Mouse (Mus musculus): ENCODE measurements at regions not wholly inside any gene's neighbourhood (a gene's known extent, or its start where the extent isn't known, plus 50 kb on each side); places are given as distances from the start of the nearest gene placed in this dataset.
A peak's percentile ranks its signal among the peaks of the same experiment; 100 is the strongest.
"Not testable (repeated sequence)": the region's sequence is repeated elsewhere in the genome, so short reads cannot be mapped to it uniquely, and the experiment has no call there.

GRCm38 (mm10) chr6:3911284-3911683 lies 77.4 kb downstream of the Tfpi2 start:
- no peak for DNase-seq (ENCODE audit: low spot score in 2 of 2)

GRCm38 (mm10) chr6:3904704-3905103 lies 84.0 kb downstream of the Tfpi2 start:
- no peak for DNase-seq (ENCODE audit: low spot score in 2 of 2)

DNA sequence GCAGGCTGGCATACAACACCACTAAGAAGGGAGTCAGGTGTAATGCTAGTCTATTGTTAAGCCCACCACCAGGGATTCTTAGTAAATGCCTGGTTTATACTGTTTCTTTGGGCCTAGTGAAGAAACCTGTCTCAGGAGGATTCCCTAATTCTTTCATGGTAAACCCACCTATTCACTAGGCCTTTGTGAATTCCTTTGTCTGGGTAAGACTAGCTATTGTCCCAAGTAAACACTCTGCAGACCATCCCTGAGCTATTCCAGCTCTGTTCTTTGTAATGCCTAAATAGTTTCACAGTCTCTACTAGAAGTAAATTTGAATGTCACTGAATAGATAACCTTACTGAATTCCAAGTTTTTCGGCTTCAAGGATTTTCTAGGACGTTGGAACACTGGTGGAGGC lies 111.3 kb upstream of the Calcr start:
- DNase-seq (ENCODE audit: low spot score in 2 of 2) = not testable (repeated sequence)

DNA sequence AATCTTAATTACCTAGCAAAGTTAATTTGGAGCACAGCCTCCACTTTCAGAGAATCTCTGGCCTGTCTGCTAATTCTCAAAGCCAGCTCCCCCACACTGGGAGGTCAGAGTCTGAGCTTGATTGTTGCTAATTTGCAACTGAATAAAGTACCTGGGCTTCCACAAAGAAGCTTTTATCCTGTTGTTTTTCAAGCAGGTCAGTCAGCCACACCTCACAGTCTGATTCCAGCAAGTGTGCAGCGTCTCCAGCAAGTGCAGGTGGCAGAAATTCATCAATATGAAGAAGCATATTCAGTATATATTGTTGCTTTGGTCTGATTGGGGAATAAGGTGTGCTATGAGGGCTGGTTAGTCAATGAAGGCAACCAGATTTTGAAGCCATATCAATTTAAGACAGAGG lies 110.3 kb upstream of the Calcr start:
- DNase-seq (ENCODE audit: low spot score in 2 of 2) = not testable (repeated sequence)

- peak; percentile 4 to 14 for DNase-seq (ENCODE audit: low spot score in 2 of 2)
These were observed 96.5 kb upstream of the Calcr start for GRCm38 (mm10) chr6:3861046-3861445.

- no peak for DNase-seq (ENCODE audit: low spot score in 2 of 2)
These were observed 96.1 kb upstream of the Calcr start for GRCm38 (mm10) chr6:3860587-3860975.

GRCm38 (mm10) chr6:3859942-3860586 lies 95.5 kb upstream of the Calcr start:
- no peak for DNase-seq (ENCODE audit: low spot score in 2 of 2)

DNA sequence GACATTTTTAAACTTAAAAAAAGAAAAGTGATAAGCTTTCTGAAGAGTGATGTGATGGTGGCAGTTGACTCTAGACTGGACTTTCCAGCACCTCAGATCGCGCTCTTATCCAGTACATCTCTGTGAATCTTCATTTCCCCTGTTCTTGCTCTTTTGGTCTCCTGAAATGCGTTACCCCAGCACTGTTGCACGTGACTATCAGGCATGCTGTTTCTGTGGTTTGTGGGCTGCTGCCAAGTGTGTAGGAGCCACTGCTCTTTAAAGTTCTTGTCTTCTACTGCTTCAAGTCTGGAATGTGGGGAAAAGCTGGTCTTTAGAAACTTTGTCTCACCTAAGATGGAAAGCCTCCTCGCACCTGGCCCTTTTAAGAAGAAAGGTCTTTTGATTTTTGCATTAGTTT lies 85.6 kb upstream of the Calcr start:
- DNase-seq (ENCODE audit: low spot score in 2 of 2) = no peak

All from layer of hippocampus, postnatal 10 days (tissue).